Mouse (Mus musculus) stomach, postnatal 0 days (tissue): ENCODE measurements at regions not wholly inside any gene's neighbourhood (a gene's known extent, or its start where the extent isn't known, plus 50 kb on each side); places are given as distances from the start of the nearest gene placed in this dataset.

Source experiments
- CTCF ChIP-seq: IDR thresholded peaks from 2 replicates; pipeline ENCODE4 v1.5.1; 2016; ENCODE audit warnings: antibody characterized with exemption, low read depth, mild to moderate bottlenecking, moderate library complexity
- EP300 ChIP-seq: optimal IDR thresholded peaks from 2 replicates; pipeline ENCODE3; 2016; ENCODE audit warnings: antibody characterized with exemption

DNA sequence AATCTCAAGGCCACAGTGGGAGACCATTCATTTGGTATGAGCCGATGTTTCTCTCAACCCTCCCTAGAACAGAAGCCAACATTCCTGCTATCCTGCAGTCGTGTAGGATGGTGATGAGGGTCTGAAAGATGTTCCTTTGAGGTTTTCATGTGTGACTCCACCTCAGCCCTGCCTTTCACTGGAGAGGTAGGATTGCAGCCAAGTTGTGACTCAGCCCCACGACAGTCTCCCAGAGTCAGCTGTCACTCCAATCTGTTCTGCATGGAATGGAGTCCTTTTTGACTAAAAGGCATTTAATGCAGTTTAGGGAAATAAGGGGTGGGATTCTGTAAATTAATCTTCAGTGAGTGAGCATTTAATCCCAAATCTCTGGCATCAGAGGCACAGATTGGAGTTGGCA, 706.5 kb downstream of the Tmem132b start:
- TF ChIP-seq CTCF = no peak
- TF ChIP-seq EP300 = no peak
